Mouse (Mus musculus): ENCODE data around the gene BC035044. TPM values are rescaled to one million over a fixed set of nuclear protein-coding genes. Genes with fewer than 3 reads are reported as not detected.

The BC035044 gene
- total RNA-seq (2023; ENCODE audit: inconsistent age) = 72.1 to 90.3 TPM (median 82.8 TPM) in 4 replicates

DNA sequence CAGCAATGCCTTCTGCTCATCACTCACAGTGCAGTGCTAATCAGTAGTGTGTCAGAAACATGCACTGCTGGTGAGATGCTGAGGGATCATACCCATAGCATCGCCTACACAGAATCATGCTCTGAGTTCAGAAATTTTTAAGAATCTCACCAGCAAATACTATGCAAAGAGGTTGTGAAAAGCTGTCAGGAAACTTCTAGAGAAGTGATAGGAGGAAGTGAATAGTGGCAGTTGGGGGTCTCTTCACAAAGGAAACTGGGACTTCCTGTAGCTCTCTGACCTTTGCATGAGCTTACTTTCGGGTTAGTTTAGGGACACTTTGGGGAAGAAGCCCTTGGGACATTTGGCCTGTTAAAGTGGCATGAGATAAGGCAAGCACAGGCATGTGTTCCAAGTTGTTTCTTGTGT, at the start of gene BC035044:
TSS of gene BC035044 (minus strand) at position 179 of the 408 bp plus-strand sequence.

DNA sequence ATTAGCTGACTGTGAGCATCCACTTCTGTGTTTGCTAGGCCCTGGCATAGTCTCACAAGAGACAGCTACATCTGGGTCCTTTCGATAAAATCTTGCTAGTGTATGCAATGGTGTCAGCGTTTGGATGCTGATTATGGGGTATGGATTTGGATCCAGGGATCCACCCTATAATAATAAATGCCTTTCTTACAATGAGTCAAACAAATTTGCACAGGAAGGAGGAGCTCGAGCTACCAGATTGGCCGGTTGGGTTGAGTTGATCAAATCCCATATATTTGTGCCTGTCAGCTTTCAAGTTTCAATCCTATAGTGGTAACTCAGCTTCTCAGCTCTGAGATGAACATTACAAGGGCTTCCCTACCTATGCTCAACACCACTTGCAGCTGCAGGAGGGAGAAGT, 43.2 kb upstream of the BC035044 start, which contains the start of gene Clec2g:
TSS of gene Clec2g (plus strand) at position 301 of the 400 bp plus-strand sequence.

DNA sequence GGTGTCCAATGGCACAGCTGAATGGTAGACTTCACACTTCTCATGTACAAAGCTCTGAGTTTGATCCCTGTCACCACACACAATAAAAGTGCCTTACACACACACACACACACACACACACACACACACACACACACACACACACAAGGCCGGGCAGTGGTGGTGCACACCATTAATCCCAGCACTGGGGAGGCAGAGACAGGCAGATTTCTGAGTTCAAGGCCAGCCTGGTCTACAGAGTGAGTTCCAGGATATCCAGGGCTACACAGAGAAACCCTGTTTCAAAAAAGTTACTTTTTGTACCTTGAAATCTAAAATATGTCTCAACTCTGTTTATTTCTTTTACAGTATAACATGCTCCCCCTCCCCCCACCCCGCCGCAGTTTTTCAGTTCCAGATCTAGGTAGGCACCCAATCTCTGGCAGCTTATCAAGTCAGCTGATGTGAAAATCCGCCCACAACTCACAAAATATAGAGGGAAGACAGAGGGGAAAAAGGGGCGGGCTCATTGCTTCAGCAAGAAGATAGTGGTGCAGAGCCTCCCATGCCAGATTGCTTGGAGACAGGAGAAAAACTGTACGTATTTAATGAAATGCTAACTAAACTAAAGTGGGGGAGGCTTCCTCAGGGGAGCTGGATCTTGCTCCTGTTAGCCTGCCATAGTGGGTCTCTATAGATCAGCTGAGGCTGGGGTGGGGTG, 3.7 kb downstream of the BC035044 start, which contains the start of gene Clec2i:
TSS of gene Clec2i (plus strand) at position 498 of the 700 bp plus-strand sequence.

DNA sequence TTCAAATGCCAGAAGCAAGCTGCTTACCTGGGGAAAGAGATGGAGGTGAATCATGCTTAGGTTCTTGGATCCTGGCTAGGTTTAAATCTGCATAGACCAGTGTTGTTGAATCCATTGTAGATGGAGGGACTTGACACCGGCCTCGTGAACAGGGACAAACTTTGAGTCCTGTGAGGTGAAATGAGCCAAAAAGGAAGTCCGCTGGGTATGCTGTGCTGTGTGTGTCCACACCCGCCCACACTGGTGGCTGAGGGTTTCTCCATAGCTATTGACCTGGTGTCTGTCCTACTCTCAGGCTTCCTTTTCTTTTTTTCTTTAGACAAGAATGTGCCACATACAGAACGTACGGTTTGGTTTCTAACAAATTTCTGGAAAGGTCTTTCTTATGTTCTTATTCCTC, 64.8 kb downstream of the BC035044 start, which contains the start of the genes Gm44511 and Klrb1b:
TSS of gene Gm44511 (minus strand) at position 184 of the 400 bp plus-strand sequence.
TSS of gene Klrb1b (minus strand) at position 200 of the 400 bp plus-strand sequence.

Other genes starting within 250 kb of the BC035044 start
- gene Clec2h, start 228.7 kb downstream of the BC035044 start, total RNA-seq (2023; ENCODE audit: inconsistent age) = 126 to 155 TPM (median 143 TPM) in 4 replicates
- gene Klrb1, start 168.1 kb downstream of the BC035044 start, total RNA-seq (2023; ENCODE audit: inconsistent age) = not detected in 4 replicates
- gene Klrb1c, start 101.9 kb downstream of the BC035044 start, total RNA-seq (2023; ENCODE audit: inconsistent age) = 0.99 to 1.3 TPM (median 1.1 TPM) in 4 replicates
- gene Gm44511, start 64.8 kb downstream of the BC035044 start, total RNA-seq (2023; ENCODE audit: inconsistent age) = not detected in 4 replicates
- 0.71 TPM in 1 of 4 replicates, not detected in the others for gene Klrb1b, start 64.8 kb downstream of the BC035044 start, total RNA-seq (2023; ENCODE audit: inconsistent age)
- 61.6 to 63.6 TPM (median 62.4 TPM) in 4 replicates for gene Clec2i, start 3.5 kb downstream of the BC035044 start, total RNA-seq (2023; ENCODE audit: inconsistent age)
- 7.5 to 13.9 TPM (median 10.7 TPM) in 4 replicates for gene Clec2g, start 43.3 kb upstream of the BC035044 start, total RNA-seq (2023; ENCODE audit: inconsistent age)
- 2.8 to 4.4 TPM (median 3.9 TPM) in 4 replicates for gene Klrb1f, start 154.8 kb upstream of the BC035044 start, total RNA-seq (2023; ENCODE audit: inconsistent age)
- not detected in 4 replicates for gene Clec2e, start 209.8 kb upstream of the BC035044 start, total RNA-seq (2023; ENCODE audit: inconsistent age)